Comparison of ENCODE assay signal across 17 mouse cellular contexts in genomic region chr11:113668857-113669256, GRCm38 (mm10). TPM values are rescaled to one million over a fixed set of nuclear protein-coding genes. Genes with fewer than 3 reads are reported as not detected.
"Had no signal": no experiment of that assay in that cellular context is flagged by ENCODE, and none has a peak within 500 bp of the region (broad histone marks: within the 10 kb centered on the region; RNA-seq: fewer than 3 reads in every experiment).

No protein-coding gene starts in this region.

- H3K9me3 ChIP-seq: limb, embryonic 12.5 days; lung, embryonic 15.5 days; midbrain, embryonic 12.5 days; neural tube, embryonic 13.5 days had no signal

- DNase-seq: kidney, adult 9 months; kidney, postnatal 14 days; lung, postnatal 14 days; retina, postnatal 1 day; thymus, adult 2 months; thymus, postnatal 25 days had no signal

- ATAC-seq: intestine, postnatal 0 days; midbrain, embryonic 16.5 days had no signal

- H3K4me2 ChIP-seq: limb, embryonic 12.5 days; lung, embryonic 15.5 days; midbrain, embryonic 12.5 days; neural tube, embryonic 13.5 days had no signal

- H3K4me1 ChIP-seq: midbrain, embryonic 12.5 days had no signal

- H3K27ac ChIP-seq: left cerebral cortex, adult 2 months; limb, embryonic 12.5 days; liver, embryonic 14.5 days; macrophage; midbrain, embryonic 12.5 days; neural tube, embryonic 13.5 days had no signal

- H3K9ac ChIP-seq: limb, embryonic 12.5 days; liver, embryonic 14.5 days; lung, embryonic 15.5 days; midbrain, embryonic 12.5 days; neural tube, embryonic 13.5 days had no signal

- H3K4me3 ChIP-seq: left cerebral cortex, adult 2 months; limb, embryonic 12.5 days; lung, embryonic 15.5 days; midbrain, embryonic 12.5 days; neural tube, embryonic 13.5 days had no signal

- H3K27me3 ChIP-seq: limb, embryonic 12.5 days; lung, embryonic 15.5 days; midbrain, embryonic 12.5 days; neural tube, embryonic 13.5 days had no signal

RNA-seq across cellular contexts. Expression of gene Cpsf4l, which starts 41.0 kb away (rescaled TPM):
- total RNA-seq: left cerebral cortex, adult 2 months; megakaryocyte-erythroid progenitor cell, adult 5-6 weeks had no signal
- polyA plus RNA-seq: intestine, postnatal 0 days; macrophage; spleen, adult 2 months had no signal
